Mouse (Mus musculus) adrenal gland (tissue): ENCODE data around the gene Lgals9.
"Not testable (repeated sequence)": the region's sequence is repeated elsewhere in the genome, so short reads cannot be mapped to it uniquely, and the experiment has no call there.

ENCODE experiments used
- intact Hi-C: fragments of 180-260 bp; cut with DNase I; formaldehyde crosslinking; loops from one replicate; pipeline ENCODE4 v1.15.1; 2025

Gene Lgals9

GRCm38 (mm10) chr11:79008891-79009290, 24.1 kb upstream of the Lgals9 start:
- intact Hi-C loops, result no loop called here

GRCm38 (mm10) chr11:79008007-79008775, 23.4 kb upstream of the Lgals9 start:
- intact Hi-C loops, result no loop called here

- intact Hi-C loops, result not testable (repeated sequence)
Observed at GRCm38 (mm10) chr11:79007356-79007755, 22.6 kb upstream of the Lgals9 start.

- intact Hi-C loops, result no loop called here
Observed at GRCm38 (mm10) chr11:79006417-79006816, 21.7 kb upstream of the Lgals9 start.

- intact Hi-C loops, result no loop called here
Observed at GRCm38 (mm10) chr11:79005578-79006394, 21.0 kb upstream of the Lgals9 start.

- intact Hi-C loops, result no loop called here
Observed at GRCm38 (mm10) chr11:79003769-79004638, 19.3 kb upstream of the Lgals9 start.

GRCm38 (mm10) chr11:79003053-79003768, 18.5 kb upstream of the Lgals9 start:
- intact Hi-C loops, result no loop called here

- intact Hi-C loops, result no loop called here
Observed at GRCm38 (mm10) chr11:79002551-79002951, 17.8 kb upstream of the Lgals9 start.

GRCm38 (mm10) chr11:79001871-79002270, 17.1 kb upstream of the Lgals9 start:
- intact Hi-C loops, result no loop called here

GRCm38 (mm10) chr11:78999118-78999517, 14.4 kb upstream of the Lgals9 start:
- intact Hi-C loops, result no loop called here

- intact Hi-C loops, result not testable (repeated sequence)
Observed at GRCm38 (mm10) chr11:78990875-78991543, 6.3 kb upstream of the Lgals9 start.

- intact Hi-C loops, result no loop called here
Observed at GRCm38 (mm10) chr11:78990096-78990495, 5.3 kb upstream of the Lgals9 start.

- intact Hi-C loops, result not testable (repeated sequence)
Observed at GRCm38 (mm10) chr11:78989206-78989605, 4.5 kb upstream of the Lgals9 start.

- intact Hi-C loops, result no loop called here
Observed at GRCm38 (mm10) chr11:78986311-78987002, 1.7 kb upstream of the Lgals9 start.

- intact Hi-C loops, result no loop called here
Observed at GRCm38 (mm10) chr11:78985505-78985904, 759 bp upstream of the Lgals9 start.

GRCm38 (mm10) chr11:78983539-78983938, 1.2 kb downstream of the Lgals9 start:
- intact Hi-C loops, result no loop called here

- intact Hi-C loops, result no loop called here
Observed at GRCm38 (mm10) chr11:78982513-78983291, 2.0 kb downstream of the Lgals9 start.

- intact Hi-C loops, result no loop called here
Observed at GRCm38 (mm10) chr11:78982042-78982441, 2.7 kb downstream of the Lgals9 start.

GRCm38 (mm10) chr11:78980083-78980634, 4.6 kb downstream of the Lgals9 start:
- intact Hi-C loops, result no loop called here
